Mouse (Mus musculus): Measurements from ENCODE around the gene Cacna1f.
A peak's percentile ranks its signal among the peaks of the same experiment; 100 is the strongest.

Cacna1f gene

GRCm38 (mm10) chrX:7635101-7635500, 28.2 kb downstream of the Cacna1f start:
- peak; percentile 80 for DNase-seq

GRCm38 (mm10) chrX:7638401-7639091, 31.7 kb downstream of the Cacna1f start, which contains the start of gene Syp:
Syp (plus strand) TSS chrX:7638471.
- peak; percentile 90 for DNase-seq

- no peak for DNase-seq
These were observed 32.8 kb downstream of the Cacna1f start for GRCm38 (mm10) chrX:7639536-7640325.

- no peak for DNase-seq
These were observed 33.9 kb downstream of the Cacna1f start for GRCm38 (mm10) chrX:7640785-7641184.

GRCm38 (mm10) chrX:7645349-7645748, 38.5 kb downstream of the Cacna1f start:
- peak; percentile 76 for DNase-seq

GRCm38 (mm10) chrX:7648671-7649304, 41.9 kb downstream of the Cacna1f start:
- DNase-seq, result peak; percentile 75

- no peak for DNase-seq
These were observed 50.3 kb downstream of the Cacna1f start, which contains the start of gene Prickle3 for GRCm38 (mm10) chrX:7657221-7657639. Prickle3 (plus strand) TSS chrX:7657260.

GRCm38 (mm10) chrX:7658031-7658784, 51.3 kb downstream of the Cacna1f start:
- DNase-seq, result no peak

GRCm38 (mm10) chrX:7658785-7659589, 52.1 kb downstream of the Cacna1f start:
- no peak for DNase-seq

- DNase-seq, result no peak
These were observed 54.2 kb downstream of the Cacna1f start for GRCm38 (mm10) chrX:7661086-7661485.

- no peak for DNase-seq
These were observed 56.1 kb downstream of the Cacna1f start for GRCm38 (mm10) chrX:7662936-7663335.

GRCm38 (mm10) chrX:7664791-7665190, 57.9 kb downstream of the Cacna1f start:
- no peak for DNase-seq

- no peak for DNase-seq
These were observed 59.0 kb downstream of the Cacna1f start for GRCm38 (mm10) chrX:7665739-7666502.

- no peak for DNase-seq
These were observed 63.6 kb downstream of the Cacna1f start for GRCm38 (mm10) chrX:7670390-7670881.

GRCm38 (mm10) chrX:7670921-7671623, 64.2 kb downstream of the Cacna1f start, which contains the start of gene Plp2:
Plp2 (minus strand) TSS chrX:7671390.
- DNase-seq, result no peak

- DNase-seq, result no peak
These were observed 65.9 kb downstream of the Cacna1f start for GRCm38 (mm10) chrX:7672739-7673138.

GRCm38 (mm10) chrX:7673578-7674281, 66.8 kb downstream of the Cacna1f start:
- DNase-seq, result no peak

- DNase-seq, result no peak
These were observed 67.6 kb downstream of the Cacna1f start for GRCm38 (mm10) chrX:7674284-7675000.

GRCm38 (mm10) chrX:7675001-7675380, 68.1 kb downstream of the Cacna1f start:
- DNase-seq, result no peak
